In the genomic region with DNA sequence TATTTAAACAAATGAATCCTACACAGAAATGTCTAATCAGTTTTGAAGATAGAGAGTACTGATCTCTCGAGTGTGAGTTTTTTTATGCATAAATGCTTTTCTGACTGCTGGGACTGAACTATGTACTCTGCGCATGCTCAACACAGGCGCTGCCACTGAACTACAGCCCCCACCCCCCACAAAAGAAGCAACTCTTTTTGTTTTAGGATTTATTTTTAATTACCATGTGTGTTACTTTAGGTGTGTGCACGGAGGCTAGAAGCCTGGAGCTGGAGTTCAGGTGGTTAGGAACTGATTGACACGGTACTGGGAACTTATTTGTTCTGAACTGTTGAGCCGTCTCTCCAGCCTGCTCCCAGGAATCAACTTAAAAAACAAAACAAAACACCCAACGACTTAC, we compare ENCODE assay signal across 18 mouse cellular contexts. TPM values are rescaled to one million over a fixed set of nuclear protein-coding genes. Genes with fewer than 3 reads are reported as not detected.
DNase-seq lines count a peak whose midpoint lies in the region; ATAC-seq and TF ChIP-seq lines count a peak whose summit lies in the region.
"Had no signal": no experiment of that assay in that cellular context is flagged by ENCODE, and none has a peak within 500 bp of the region (broad histone marks: within the 10 kb centered on the region; RNA-seq: fewer than 3 reads in every experiment).

No protein-coding gene starts in this region.

- H3K4me2 ChIP-seq in forebrain, embryonic 11.5 days (ENCODE audit: low read depth, low read length, severe bottlenecking), result no peak overlapping the region
- no peak overlapping the region for H3K4me2 ChIP-seq in forebrain, postnatal 0 days (ENCODE audit: low read depth)
- H3K4me2 ChIP-seq in liver, embryonic 12.5 days, result no peak overlapping the region
- 0 out of 2 replicates have a peak overlapping the region, but pooled peaks have one; percentile 1 for H3K4me2 ChIP-seq in kidney, embryonic 16.5 days (replicated peaks; ENCODE audit: low read depth, low read length)
- H3K4me2 ChIP-seq: embryonic facial prominence, embryonic 12.5 days; forebrain, embryonic 12.5 days; heart, embryonic 12.5 days; hindbrain, embryonic 14.5 days had no signal

- no peak overlapping the region for H3K27ac ChIP-seq in forebrain, embryonic 11.5 days (ENCODE audit: low read depth, low read length)
- H3K27ac ChIP-seq in forebrain, postnatal 0 days (ENCODE audit: low read depth, low read length), result no peak overlapping the region
- 0 out of 2 replicates have a peak overlapping the region, but pooled peaks have one; percentile 1 for H3K27ac ChIP-seq in liver, adult 2 months (replicated peaks; ENCODE audit: insufficient read depth, low read depth, low read length)
- no peak overlapping the region for H3K27ac ChIP-seq in liver, embryonic 12.5 days
- H3K27ac ChIP-seq in kidney, embryonic 16.5 days (ENCODE audit: low read length), result no peak overlapping the region
- H3K27ac ChIP-seq: embryonic facial prominence, embryonic 12.5 days; forebrain, embryonic 12.5 days; hindbrain, embryonic 10.5 days; hindbrain, embryonic 14.5 days had no signal

- H3K4me1 ChIP-seq in forebrain, embryonic 11.5 days (replicated peaks; ENCODE audit: control insufficient read depth, insufficient read depth, low read length), result no peaks in the 10 kb centered on the region
- H3K4me1 ChIP-seq in forebrain, postnatal 0 days (ENCODE audit: insufficient read depth), result no peaks in the 10 kb centered on the region
- H3K4me1 ChIP-seq in liver, adult 2 months (ENCODE audit: control insufficient read depth, insufficient read depth, low read length), result no peaks in the 10 kb centered on the region; the same call in 1 of the 2 replicates
- peaks cover 15% of the 10 kb centered on the region for H3K4me1 ChIP-seq in liver, embryonic 12.5 days
- no peaks in the 10 kb centered on the region for H3K4me1 ChIP-seq in kidney, embryonic 16.5 days (ENCODE audit: insufficient read depth, low read length)

- H3K36me3 ChIP-seq in forebrain, embryonic 11.5 days (ENCODE audit: control insufficient read depth, insufficient read depth, low read length), result no peaks in the 10 kb centered on the region
- no peaks in the 10 kb centered on the region for H3K36me3 ChIP-seq in forebrain, postnatal 0 days (ENCODE audit: insufficient read depth)
- no peaks in the 10 kb centered on the region for H3K36me3 ChIP-seq in liver, adult 2 months (ENCODE audit: control insufficient read depth, insufficient read depth, low read length)
- 0 out of 2 replicates have a peak, but pooled peaks cover 2% of the 10 kb centered on the region for H3K36me3 ChIP-seq in liver, embryonic 12.5 days
- no peaks in the 10 kb centered on the region for H3K36me3 ChIP-seq in kidney, embryonic 16.5 days (ENCODE audit: insufficient read depth, low read length)
- H3K36me3 ChIP-seq: embryonic facial prominence, embryonic 12.5 days; forebrain, embryonic 12.5 days; heart, embryonic 12.5 days; hindbrain, embryonic 10.5 days had no signal

- DNase-seq in forebrain, embryonic 11.5 days (ENCODE audit: low spot score), result peak; percentile 30
- DNase-seq in forebrain, postnatal 0 days, result no peak
- peak; percentile 69 for DNase-seq in liver, adult 2 months (ENCODE audit: extremely low read depth, low read depth, low spot score)
- DNase-seq in lung, postnatal 4 days, result no peak
- DNase-seq in c-Kit-positive CD71-positive TER-119-positive erythroid progenitor cells, embryonic 14.5 days (ENCODE audit: low spot score), result no peak
- DNase-seq: adrenal gland, postnatal 10 days; cerebellum, adult 11-12 months; cerebellum, adult 9-10 months; cerebellum, postnatal 25 days; gastrocnemius, postnatal 14 days had no signal

- H3K9ac ChIP-seq in forebrain, embryonic 11.5 days (ENCODE audit: low read length), result no peak overlapping the region
- H3K9ac ChIP-seq in forebrain, postnatal 0 days, result no peak overlapping the region
- peak overlapping the region; percentile 76 for H3K9ac ChIP-seq in liver, adult 2 months (ENCODE audit: low read depth, low read length)
- H3K9ac ChIP-seq in liver, embryonic 12.5 days, result no peak overlapping the region
- no peak overlapping the region for H3K9ac ChIP-seq in kidney, embryonic 16.5 days (replicated peaks; ENCODE audit: low read length)
- H3K9ac ChIP-seq: embryonic facial prominence, embryonic 12.5 days; forebrain, embryonic 12.5 days; heart, embryonic 12.5 days; hindbrain, embryonic 14.5 days had no signal

- TF ChIP-seq CTCF in forebrain, postnatal 0 days (IDR thresholded peaks at IDR 0.05; ENCODE audit: low read depth), result no peak
- TF ChIP-seq CTCF in liver, adult 2 months (IDR thresholded peaks at IDR 0.05; ENCODE audit: low read depth, low read length), result no peak

- H3K9me3 ChIP-seq in forebrain, embryonic 11.5 days (ENCODE audit: control insufficient read depth, low read length), result no peaks in the 10 kb centered on the region
- no peaks in the 10 kb centered on the region for H3K9me3 ChIP-seq in forebrain, postnatal 0 days (ENCODE audit: low read length)
- H3K9me3 ChIP-seq in liver, embryonic 12.5 days (replicated peaks), result no peaks in the 10 kb centered on the region
- H3K9me3 ChIP-seq in kidney, embryonic 16.5 days (ENCODE audit: low read length), result no peaks in the 10 kb centered on the region
- H3K9me3 ChIP-seq: embryonic facial prominence, embryonic 12.5 days; forebrain, embryonic 12.5 days; heart, embryonic 12.5 days; hindbrain, embryonic 10.5 days had no signal

- no peak for TF ChIP-seq POLR2A in liver, adult 2 months (IDR thresholded peaks at IDR 0.05; ENCODE audit: extremely low read depth, insufficient read depth, low read length)

- no peak for ATAC-seq in forebrain, embryonic 11.5 days (replicated peaks; ENCODE audit: low FRiP score)
- no peak for ATAC-seq in forebrain, postnatal 0 days
- no peak for ATAC-seq in liver, embryonic 12.5 days
- no peak for ATAC-seq in kidney, embryonic 16.5 days (ENCODE audit: low FRiP score, low TSS enrichment)
- ATAC-seq: forebrain, embryonic 16.5 days had no signal

- H3K79me2 ChIP-seq in liver, adult 2 months (ENCODE audit: control insufficient read depth, insufficient read depth, low read length), result peaks cover 4% of the 10 kb centered on the region; the same call in 1 of the 2 replicates

- 66% methylated on average over 7 of the region's 7 CpGs for WGBS in forebrain, embryonic 11.5 days
- WGBS in forebrain, postnatal 0 days, result 55% methylated on average over 7 of the region's 7 CpGs
- whole genome bisulfite sequencing in liver, adult 2 months, result 20% methylated on average over 7 of the region's 7 CpGs
- WGBS in liver, embryonic 12.5 days (ENCODE audit: insufficient replicate concordance), result 69% methylated on average over 7 of the region's 7 CpGs
- WGBS in kidney, embryonic 16.5 days, result 46% methylated on average over 7 of the region's 7 CpGs

- H3K4me3 ChIP-seq in forebrain, embryonic 11.5 days (ENCODE audit: low read depth, low read length), result no peak overlapping the region
- no peak overlapping the region for H3K4me3 ChIP-seq in forebrain, postnatal 0 days (ENCODE audit: low read depth, low read length)
- peak overlapping the region; percentile 56 for H3K4me3 ChIP-seq in liver, adult 2 months (ENCODE audit: insufficient read depth, low read depth, low read length)
- no peak overlapping the region for H3K4me3 ChIP-seq in liver, embryonic 12.5 days
- H3K4me3 ChIP-seq in kidney, embryonic 16.5 days (ENCODE audit: low read length), result no peak overlapping the region
- H3K4me3 ChIP-seq: embryonic facial prominence, embryonic 12.5 days; forebrain, embryonic 12.5 days; heart, embryonic 12.5 days; hindbrain, embryonic 10.5 days had no signal

- H3K27me3 ChIP-seq in forebrain, embryonic 11.5 days (ENCODE audit: control insufficient read depth, insufficient read depth, low read length), result no peaks in the 10 kb centered on the region
- no peaks in the 10 kb centered on the region for H3K27me3 ChIP-seq in forebrain, postnatal 0 days (ENCODE audit: insufficient read depth, low read length)
- H3K27me3 ChIP-seq in liver, adult 2 months (ENCODE audit: control insufficient read depth, insufficient read depth, low read length), result no peaks in the 10 kb centered on the region
- H3K27me3 ChIP-seq in liver, embryonic 12.5 days (replicated peaks), result no peaks in the 10 kb centered on the region; the same call in 1 of the 2 replicates
- H3K27me3 ChIP-seq in kidney, embryonic 16.5 days (ENCODE audit: insufficient read depth, low read length), result no peaks in the 10 kb centered on the region
- H3K27me3 ChIP-seq: embryonic facial prominence, embryonic 12.5 days; heart, embryonic 12.5 days had no signal

RNA-seq across cellular contexts. Expression of gene Sertad2, which starts 7.1 kb away (rescaled TPM):
- 26.5 and 29.4 TPM in 2 replicates for polyA plus RNA-seq in forebrain, embryonic 11.5 days (2014; fragmentation: Nextera tagmentation; extraction: Ambion mirVana)
- total RNA-seq in forebrain, postnatal 0 days (2014; rRNA removed), result 14.8 and 17.7 TPM in 2 replicates
- polyA plus RNA-seq in forebrain, postnatal 0 days (2015; fragmentation: Nextera tagmentation; extraction: Ambion mirVana), result 29.8 and 38.3 TPM in 2 replicates
- 8.0 and 10.0 TPM in 2 replicates for total RNA-seq in liver, adult 2 months (2014; rRNA removed)
- polyA plus RNA-seq in liver, adult 2 months (2012; rRNA removed), result 9.3 and 10.6 TPM in 2 replicates
- polyA plus RNA-seq in liver, embryonic 12.5 days (2016; fragmentation: Nextera tagmentation; extraction: Ambion mirVana), result 25.8 and 27.8 TPM in 2 replicates
- polyA plus RNA-seq in kidney, embryonic 16.5 days (2015; fragmentation: Nextera tagmentation; extraction: Ambion mirVana), result 33.1 and 38.4 TPM in 2 replicates

Comparison
In these comparisons a context has a peak if more than half of its experiments do, and no peak if none do; other contexts are left out.
1. DNase-seq: peak in forebrain, embryonic 11.5 days (single experiment) and liver, adult 2 months (single experiment); none in forebrain, postnatal 0 days (single experiment), lung, postnatal 4 days (0 of 2) and c-Kit-positive CD71-positive TER-119-positive erythroid progenitor cells, embryonic 14.5 days (single experiment).